Mouse (Mus musculus): ENCODE results near the gene Cyb5b.

- TF ChIP-seq CTCF (IDR thresholded peaks at IDR 0.05; ENCODE audit: extremely low read depth, insufficient read depth, insufficient read length, insufficient replicate concordance) (no peak), POLR2A (IDR thresholded peaks at IDR 0.05; ENCODE audit: low read depth, low read length) (no peak)
Measured at GRCm38 (mm10) chr8:107124343-107124742, 26.1 kb upstream of the Cyb5b start.
